Mouse (Mus musculus) frontal cortex, adult 2 months (tissue): ENCODE results near the gene Caly. TPM values are rescaled to one million over a fixed set of nuclear protein-coding genes. Genes with fewer than 3 reads are reported as not detected.

Experiments used
- DNase-seq, 2 experiments: peaks; one replicate each; pipeline ENCODE4 v3.0.0; 2022; ENCODE audit warnings: low spot score in 1 of 2; ENCODE audit errors: extremely low spot score in 1 of 2
- polyA plus RNA-seq: library from polyadenylated mRNA; depleted of rRNA; stranded (reverse); fragments of >200 nt; gene quantifications from 2 replicates; pipeline ENCODE4 v1.2.3, GENCODE M21; 2012

The Caly gene
- polyA plus RNA-seq, 1 experiment, result 468 TPM

DNA sequence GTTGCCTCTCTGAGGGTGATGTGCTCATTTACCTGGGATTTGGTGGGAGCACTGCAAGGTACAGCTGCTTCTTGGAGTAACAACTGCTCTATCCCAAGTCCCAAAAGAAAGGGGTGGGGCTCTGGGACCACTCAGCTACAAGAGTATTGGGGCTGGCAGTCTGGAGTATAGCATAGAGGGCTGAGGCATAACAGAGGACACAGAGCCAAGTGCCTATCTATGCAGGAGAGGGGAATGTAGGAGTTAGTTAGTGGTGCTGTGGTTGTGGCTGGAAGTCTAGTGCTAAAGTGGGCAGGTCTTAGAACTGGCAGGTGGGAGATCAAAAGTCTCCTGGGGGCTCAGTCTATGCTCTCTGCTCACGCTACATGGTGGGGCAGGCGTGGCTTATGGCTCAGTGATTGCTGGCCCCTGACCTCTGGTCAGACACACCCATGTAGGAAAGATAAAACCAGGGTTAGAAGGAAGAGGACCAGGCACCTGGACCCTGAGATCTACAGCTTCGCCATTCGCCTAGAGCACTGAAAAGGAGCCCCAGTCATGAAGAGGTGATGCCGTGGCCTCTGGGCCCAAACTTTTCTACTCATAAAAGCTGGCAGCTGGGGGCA, 10.7 kb upstream of the Caly start, which contains the start of gene Prap1:
Gene Prap1, plus strand, starts transcription at position 472 of the 605 bp plus-strand sequence.
- DNase-seq, result no peak

DNA sequence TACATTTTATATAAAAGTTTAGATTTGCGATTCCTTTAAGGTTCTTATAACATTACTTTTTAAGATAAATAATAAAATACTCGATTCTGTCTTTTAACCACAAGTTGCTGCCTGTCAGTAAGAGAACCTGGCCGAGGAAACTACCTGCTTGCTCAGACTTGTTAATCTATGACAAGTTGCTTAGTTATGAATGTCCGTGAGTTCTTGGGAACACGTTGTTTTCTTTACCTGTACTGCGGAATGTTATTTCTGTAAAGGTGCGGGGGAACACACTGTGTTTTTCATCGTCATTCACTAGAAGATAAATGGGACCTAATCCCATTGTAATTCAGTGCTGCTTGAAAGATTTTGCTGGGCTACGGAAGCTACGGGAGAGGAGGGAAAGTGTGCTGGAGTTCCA, 8.3 kb upstream of the Caly start:
- no peak for DNase-seq

DNA sequence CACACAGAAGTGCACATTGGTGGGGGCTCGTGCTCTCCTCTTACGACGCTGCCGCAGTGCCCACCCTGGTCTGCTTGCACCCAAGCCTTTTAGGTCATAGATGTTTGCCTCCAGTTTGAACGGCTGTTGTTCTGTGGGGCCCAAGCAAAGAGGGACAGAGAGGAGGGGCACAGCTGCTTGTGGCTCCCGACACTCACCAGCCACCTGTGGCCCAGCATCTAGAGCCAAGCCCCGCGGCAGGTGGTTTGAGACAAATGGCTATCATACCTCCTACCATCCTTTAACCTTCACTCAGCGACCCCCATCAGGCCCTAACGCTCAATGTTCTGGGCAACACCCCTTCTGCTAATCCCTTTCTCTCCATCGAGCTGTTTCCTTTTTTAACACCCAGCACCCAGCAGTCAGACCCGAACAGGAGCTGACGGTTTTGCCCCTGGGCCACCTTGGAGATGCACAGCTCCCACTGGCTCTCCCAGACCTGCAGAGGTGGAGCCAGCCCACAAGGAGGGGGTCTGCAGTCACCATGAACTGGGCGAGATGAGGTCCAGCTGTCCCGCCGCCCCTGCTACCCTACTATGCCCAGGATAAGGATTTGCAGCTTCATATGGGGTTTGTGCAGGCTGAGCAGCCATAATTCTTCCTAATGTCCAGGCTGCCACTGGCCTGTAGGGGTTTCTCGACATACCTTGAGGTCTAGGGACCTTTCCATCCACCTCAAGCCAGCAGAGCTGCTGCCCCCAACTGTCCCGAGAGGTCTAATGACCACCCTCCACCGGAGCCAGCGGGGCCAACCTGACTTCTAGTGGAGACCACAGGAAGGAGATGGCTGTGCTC, 723 bp downstream of the Caly start:
- DNase-seq, result peak in 1 of 2 experiments; percentile 45

DNA sequence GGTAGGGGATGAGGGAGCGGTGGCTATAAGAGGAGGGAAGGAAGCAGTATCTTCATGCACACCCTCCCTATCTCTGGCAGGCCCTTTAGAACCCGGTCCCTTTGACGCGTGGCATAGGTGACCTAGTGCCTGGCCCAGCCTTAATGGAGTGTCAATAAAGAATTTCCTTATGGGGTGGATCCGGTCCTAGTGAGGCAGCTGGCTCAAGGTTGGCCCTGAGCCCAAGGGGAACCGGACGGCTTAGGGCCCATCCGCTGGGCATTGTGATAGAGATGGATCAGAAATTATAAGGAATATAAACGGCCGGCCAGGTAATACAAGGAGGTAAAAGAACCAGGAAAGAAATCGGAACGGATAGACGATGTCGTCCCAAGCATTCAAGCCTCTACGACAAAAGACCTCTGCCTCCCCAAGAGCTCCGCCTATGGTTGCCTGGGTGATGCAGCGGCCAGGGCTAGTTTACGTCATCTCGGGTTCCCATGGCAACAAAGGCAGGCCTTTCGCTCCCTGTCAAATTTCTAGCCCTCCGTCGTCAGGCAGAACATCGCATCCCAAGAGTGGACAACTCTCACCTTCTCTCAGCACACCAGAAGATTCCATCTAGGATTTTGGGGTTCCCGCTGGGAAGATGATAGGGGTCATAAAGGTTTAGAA, 1.7 kb downstream of the Caly start:
- peak; percentile 89 to 96 for DNase-seq

DNA sequence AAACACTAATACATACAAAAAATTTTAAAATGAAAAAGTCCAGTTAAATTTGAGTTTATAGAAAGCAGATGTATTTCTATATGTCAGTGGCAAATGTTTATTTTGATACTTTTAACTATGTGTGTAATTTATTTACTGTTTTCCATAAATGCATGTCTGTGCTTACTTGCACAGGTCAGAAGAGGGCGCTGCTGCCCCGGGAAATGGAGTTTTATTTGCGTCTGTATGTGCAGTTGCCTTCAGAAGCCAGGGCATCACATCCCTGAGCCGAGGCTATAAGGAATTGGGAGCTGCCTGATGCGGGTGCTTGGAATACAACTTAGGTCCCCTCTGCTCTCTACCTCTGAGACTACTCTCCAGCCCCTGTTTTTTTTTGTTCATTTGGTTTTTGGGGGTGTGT, 3.6 kb downstream of the Caly start:
- peak in 1 of 2 experiments; percentile 86 for DNase-seq

DNA sequence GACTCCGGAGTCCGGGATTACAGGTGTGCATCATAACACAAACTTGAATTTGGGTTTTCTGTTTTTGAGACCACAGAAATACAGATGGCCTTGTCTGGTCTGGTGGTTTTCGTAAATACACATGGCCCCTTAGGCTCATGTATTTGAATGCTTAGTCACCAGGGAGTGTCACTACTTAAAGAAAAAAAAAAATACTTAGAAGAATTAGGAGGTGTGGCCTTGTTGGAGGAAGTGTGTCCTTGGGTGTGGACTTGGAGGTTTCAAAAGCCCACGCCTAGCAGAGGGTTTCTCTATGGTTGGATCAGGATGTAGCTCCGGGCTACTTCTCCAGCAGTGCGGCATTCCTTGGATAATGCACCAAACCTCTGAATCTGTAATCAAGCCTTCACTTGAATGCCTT, 4.7 kb downstream of the Caly start:
- no peak for DNase-seq

DNA sequence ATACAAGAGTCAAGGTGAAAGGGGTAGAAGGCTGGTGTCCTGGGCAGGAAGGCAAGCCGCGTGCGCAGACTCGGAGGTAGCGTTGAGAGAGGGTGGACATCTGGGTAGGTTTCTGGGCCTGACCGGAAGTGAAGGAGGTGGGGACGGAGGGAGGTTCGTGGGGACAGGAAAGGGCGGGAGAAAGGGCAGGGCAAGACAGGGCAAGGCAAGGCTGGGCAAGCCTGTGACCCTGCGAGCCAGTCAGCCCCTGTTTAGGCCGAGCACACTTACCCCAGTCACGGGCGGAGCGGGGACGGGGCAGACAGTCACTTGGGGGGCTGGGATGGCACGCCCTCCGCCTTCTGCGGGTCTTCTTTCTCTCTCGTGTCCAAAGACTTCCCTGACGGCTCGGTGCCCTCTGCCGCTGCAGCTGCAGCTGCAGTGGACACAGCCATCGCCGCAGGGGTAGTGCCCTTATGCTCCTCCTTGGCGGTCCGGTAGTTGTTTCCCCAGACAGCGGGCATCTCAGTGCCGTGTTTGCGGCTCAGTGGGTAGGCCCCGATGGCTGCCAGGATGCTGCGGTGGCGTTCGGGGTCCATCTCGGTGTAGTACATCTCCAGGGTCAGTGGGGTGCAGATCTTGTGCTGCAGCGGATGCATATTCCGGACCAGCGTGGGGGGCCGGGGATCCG, 12.2 kb downstream of the Caly start:
- DNase-seq, result no peak

DNA sequence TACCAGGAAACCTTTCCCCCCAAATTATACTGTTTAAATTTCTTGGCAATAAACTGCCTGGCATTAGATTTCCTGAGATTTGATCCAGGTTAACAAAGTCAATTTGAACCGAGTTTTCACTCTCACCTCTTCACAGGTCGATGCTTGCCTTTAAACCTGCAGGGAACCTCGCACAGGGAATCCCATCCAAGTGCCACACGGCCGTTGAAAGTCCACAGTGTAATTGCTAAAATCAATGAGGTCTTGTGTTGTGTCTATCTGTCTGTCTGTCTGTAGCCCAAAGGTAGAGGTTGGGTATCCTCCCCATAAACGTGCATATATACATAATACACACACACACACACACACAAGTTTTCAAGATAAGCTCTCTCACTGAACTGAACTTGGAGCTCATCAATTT, 15.0 kb downstream of the Caly start:
- DNase-seq, result no peak

DNA sequence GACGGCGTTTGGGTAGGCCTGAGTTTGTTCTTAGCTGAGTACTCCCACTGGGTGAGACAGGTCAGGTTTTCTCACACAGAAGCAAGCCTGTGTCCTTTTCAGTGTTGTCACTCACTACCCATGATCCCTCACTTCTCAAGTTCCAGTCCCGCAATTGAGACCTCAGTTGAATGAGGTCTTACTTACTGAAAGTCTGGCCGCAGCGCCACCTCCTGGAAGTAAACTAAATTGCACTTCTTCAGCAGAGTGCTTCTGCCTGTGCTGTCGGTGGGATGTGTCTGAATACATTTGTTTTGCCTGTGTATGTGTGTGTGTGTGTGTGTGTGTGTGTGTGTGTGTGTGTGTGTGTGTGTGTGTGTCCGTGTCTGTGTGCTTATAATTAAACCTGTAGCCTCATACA, 19.3 kb downstream of the Caly start:
- peak in 1 of 2 experiments; percentile 92 for DNase-seq

DNA sequence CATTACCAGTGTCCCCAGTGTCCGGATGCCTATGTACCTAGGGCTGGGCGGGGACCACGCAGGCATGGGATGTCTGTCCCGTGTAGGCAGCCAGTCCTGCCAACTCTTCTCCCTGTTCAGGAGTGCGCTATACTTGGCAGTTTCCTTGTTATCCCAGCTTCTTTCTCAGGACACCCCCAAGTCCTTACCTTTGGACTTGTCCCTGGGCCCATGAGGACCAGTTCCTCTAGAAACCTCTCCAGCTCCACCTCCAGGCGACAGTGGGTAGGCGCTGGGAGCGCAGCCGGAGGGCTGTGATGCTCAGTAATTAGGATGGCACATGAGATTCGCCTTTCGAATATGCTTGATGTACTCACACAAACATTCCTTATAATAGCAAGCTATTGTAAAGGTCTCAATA, 20.0 kb downstream of the Caly start:
- DNase-seq, result peak in 1 of 2 experiments; percentile 31

DNA sequence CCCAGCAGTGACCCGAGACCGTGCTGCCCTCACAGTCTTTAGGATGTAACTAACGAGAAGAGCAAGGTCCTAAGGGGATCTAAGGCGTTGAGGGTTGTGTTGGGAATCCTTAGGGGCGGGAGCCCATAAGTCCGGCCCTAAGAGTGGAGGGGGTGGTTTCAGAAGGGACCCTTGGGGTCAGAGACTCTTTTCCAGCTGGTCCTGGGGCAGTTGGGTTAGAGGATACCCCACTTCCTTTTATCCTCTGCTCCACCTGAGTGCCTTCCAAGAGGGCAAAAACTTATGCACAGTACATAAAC, 20.6 kb downstream of the Caly start:
- no peak for DNase-seq

DNA sequence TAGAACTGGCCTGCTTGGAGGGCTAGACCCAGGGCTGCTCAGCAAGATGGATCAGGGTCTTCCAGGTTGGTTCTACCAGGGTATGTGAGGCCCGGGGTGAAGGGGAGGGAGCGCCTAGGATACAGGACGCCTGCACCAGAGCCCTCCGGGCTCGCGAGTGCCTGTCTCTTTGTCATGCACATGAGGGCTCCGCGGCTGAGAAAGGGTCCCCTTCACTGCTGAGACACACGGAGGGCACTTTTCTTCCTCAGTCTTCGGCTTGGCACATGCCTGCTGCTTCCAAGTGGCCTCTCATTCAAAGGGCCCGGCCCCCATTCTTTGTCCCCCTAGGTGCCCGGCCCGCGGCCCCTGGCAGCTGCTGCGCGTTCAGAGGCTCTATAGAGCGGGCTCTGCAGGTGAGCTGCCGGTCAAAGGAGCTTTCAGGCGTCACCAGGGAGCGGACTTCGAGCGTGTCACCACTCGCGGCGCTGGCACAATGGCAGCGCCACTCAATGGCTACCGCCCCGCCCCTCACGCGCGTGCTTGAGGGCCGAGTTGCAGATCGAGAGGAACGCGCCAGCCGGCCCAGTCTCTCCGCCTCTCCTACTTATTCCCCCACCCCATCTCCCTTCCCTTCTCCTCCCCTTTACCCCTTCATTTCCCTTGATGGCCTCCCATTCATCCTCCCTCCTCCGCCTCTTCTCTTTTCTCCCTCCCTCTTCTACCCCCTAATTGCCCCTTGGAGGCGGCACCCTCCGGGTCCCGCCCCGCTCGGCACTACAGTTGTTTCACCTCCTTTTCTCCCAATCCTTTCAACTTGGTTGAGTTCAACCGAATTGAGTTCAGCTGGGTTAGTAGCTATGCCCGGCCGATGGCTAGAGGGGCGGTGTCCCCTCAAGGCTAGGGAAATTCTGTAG, 21.2 kb downstream of the Caly start:
- no peak for DNase-seq

DNA sequence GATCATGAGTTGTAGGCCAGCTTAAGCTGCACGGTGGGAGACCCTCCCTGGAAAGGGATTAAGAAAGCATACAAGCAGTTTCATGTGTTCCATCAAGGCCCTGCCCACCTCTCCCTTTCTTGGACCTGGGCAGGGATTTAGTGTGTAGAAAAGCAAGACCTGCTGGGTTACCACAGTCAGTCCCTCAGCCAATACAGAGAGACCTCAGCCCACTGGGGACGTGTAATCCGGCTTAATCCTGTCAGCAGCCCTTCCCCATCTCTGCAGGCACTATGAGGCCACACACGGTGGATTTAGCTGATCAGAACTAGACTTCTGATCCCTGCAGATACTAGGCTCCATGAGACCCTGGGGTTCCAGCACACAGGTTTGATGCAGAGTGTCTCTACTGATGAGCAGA, 22.7 kb downstream of the Caly start:
- no peak for DNase-seq

DNA sequence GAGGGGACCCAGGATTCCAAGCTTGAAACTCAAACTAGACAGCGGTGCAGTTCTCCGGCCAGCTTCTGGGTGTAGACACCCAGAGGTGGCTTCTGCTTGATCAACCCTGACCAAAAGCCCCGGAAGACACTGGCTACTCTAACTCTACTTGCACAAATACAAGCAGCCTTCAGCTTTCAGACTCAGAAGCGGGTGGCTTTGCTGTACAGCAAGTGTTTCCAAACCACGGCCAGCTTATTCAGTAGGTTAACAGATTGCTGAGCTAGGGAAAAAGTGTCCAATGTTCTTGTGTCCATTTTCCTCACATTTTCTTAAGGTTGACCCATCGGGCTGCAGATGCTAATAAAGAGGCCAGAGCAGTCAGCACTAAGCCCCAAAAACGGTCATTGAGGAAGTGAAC, 23.8 kb downstream of the Caly start:
- no peak for DNase-seq

DNA sequence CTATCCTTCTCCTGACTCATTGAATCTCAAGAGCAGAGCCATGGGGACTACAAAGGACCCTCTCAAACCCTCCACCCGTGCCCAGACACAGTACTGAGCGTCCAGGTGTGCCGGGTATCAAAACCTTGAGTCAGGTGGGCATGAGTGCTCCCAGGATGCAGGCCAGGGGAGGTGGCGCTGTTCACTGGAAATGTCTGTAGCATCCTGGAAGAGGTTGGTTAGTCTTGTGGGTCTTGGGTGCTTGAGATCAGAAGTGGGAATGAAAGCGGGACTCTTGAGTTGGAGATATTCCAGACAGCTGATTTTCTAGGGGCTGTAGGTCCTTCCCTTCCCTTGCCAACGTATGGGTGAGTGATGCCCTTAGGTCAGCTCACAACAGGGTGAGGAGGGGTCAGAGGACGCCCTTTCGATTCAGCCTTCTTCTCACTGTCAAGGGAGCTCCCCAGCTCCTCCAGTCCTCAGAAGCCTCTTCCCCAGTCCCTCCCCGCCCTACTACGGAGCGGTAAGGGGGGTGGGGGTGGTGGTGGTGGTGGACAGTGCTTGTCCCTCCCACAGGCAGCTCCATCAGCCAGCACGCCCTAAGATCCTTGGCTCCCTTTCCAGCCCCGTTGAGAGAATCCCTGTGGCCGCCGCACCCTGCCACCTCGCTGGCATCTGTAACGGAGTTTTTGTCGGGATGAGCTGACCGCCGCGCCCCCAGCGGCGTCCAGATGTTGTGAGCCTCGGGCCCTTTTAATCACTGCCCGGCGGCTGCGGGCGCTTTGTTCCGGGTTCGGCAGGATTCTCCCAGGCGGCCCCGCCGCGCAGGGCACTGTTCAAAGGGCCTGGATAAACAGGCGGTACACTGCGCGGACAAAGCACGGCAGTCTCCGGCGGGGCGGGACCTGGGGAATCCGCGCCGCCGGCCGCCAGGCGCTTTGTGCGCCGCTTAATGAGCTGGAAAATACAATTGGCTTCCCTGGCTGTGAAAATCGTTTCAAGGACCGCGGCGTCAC, 24.6 kb downstream of the Caly start:
- no peak for DNase-seq

DNA sequence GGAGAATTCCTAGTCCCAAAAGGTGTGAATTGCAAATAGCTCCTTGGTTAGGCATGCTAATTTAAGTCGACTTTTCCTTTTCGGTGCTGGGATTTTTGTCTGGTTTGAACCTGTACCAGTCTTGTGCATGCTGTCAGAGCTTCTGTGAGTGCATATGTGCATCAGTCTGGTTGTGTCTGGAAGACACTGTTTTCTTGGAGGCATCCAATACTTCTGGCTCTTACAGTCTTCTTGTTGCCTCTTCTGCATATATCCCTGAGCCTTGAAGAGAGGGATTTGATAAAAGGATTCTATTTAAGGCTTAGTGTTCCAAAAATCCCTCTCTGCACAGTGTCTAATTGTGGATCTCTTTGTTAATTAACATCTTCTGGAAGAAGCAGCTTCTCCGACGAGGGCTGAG, 28.2 kb downstream of the Caly start:
- no peak for DNase-seq

DNA sequence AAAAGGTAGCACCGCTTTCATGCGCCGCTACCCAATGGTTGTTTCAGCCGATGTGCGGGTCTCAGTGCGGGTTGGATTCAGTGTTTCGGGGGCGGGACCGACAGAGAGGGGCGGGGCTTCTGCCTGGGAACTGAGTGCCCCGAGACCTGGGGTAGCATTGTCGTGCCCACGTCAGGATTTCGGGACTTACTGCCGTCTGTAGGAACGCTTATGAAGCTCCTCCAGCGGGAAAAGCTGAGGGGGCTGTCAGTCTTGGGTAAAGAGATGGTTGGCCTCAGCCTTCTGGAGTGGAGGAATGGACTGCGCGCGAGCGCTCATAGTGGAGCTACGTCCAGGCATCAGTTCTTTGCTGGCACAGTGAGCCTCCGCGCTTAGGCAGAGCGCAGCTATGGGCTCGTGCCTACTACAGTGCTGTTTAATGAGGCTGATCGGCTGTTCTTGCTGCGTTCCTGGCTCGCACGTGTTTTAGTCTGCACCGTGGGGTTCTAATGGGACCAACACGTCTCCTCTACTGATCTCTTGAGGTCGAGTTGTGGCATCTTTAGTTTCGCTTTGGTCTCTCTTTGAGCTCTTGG, 33.1 kb downstream of the Caly start:
- no peak for DNase-seq

DNA sequence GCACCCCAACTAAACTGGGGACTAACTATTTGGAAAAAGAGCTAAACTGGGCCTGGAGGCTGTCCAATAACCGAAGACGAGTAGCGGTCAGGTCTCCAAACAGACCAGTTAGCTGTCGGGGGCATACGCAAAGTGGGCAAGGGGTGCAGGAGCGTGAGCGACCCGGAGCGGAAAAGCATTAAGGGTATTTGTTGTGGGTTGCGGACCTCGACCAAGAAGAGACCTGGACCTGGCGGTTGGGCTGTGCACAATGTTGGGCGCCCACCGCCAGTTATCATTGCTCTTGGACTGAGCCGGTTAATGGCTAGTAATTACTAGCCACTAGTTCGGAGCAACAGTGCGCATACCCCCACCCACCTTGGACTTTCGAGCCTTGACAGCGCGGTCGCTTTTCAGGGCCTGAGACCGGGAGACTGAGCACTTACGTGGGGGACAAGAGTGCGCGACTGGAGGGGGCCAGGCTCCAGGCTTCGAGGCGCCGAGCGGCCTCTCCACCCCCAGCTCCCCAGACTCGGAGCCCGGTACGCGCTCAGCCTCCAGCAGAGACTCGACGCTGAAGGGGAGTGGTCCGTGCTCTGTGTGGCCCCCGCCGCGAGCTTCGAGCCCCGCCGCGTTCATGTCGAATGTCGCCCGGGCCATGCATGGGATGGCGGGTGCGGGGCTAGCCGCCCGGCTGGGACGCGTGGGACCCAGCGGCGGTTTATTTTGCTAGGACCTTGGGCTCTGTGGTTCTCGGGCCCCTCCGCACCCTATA, 33.8 kb downstream of the Caly start, which contains the start of gene Msx3:
Gene Msx3, minus strand, starts transcription at position 729 of the 754 bp plus-strand sequence.
- DNase-seq, result no peak
